Mouse (Mus musculus): Measurements from ENCODE around the gene Tiprl.
A peak's percentile ranks its signal among the peaks of the same experiment; 100 is the strongest.

GRCm38 (mm10) chr1:165236321-165237298 is at the start of gene Tiprl:
- TF ChIP-seq EP300 (optimal IDR thresholded peaks at IDR 0.05) (no peak), CTCF (IDR thresholded peaks at IDR 0.05; ENCODE audit: low read depth) (peak; percentile 34)
